Mouse (Mus musculus): ENCODE measurements around the gene Ccnq. TPM values are rescaled to one million over a fixed set of nuclear protein-coding genes. Genes with fewer than 3 reads are reported as not detected.

The Ccnq gene
- 42.2 and 44.9 TPM in 2 replicates for polyA plus RNA-seq (2014; fragmentation: Nextera tagmentation; extraction: Ambion mirVana)

DNA sequence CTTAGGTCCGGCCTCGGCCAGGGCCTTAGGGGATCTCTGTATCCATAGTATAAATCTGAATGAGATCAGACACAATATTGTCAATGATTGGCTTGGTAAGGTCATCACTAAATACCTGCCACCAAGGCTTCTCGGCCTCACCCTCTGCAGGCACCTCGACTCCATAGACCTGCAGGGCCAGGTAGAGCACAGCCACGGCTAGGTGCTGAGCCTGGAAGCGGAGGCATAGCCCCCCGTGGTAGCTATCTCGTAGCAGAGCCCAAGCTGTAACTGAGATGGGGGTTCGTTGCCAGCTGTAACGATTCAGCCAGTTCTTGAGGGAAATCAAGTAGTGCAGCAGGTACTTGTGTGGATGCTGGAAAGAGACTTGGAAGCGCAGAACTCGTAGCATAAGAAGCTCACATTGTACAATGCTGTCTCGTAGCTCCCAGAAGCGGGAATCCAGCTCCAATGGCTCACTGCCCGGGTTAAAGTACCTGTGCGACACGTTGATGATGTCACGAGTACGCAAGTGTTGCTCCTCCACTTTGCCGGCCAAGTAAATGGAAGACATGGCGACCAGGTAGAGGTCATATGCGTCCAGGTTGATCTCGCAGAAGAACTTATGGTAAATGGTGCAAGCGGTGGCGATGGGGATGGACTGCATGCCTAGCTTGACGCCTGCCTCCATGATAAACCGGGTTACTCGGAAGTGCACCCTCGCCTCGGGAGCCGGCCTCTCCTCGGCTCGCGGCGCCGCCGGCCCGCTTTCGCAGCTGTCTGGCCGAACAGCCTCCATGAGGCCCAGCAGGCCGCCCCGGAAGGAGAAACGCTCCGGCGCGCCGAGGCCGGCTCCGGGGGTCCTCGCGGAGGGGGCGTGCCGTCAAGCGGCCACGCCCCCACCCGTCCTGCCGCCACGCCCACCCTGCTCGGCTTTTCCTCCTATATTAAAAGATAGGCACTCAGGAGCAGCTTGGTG, at the start of gene Ccnq:
Ccnq (minus strand) TSS at position 845 of the 958 bp plus-strand sequence.
- peak within 1 kb of the TSS; percentile 65 for H3K4me3 ChIP-seq (ENCODE audit: low read depth, low read length)
- WGBS: 10% methylated on average over 59 of the region's 59 CpGs
- H3K9me3 ChIP-seq (ENCODE audit: control insufficient read depth, low read depth, low read length): no peaks in the 10 kb centered on the region
- no peaks in the 10 kb centered on the region for H3K27me3 ChIP-seq (ENCODE audit: control insufficient read depth, insufficient read depth, low read length)
- ATAC-seq (ENCODE audit: insufficient number of reproducible peaks, insufficient read depth, low FRiP score, low read depth): peak; percentile 95
- H3K36me3 ChIP-seq (ENCODE audit: control insufficient read depth, insufficient read depth, low read length): no peaks in the 10 kb centered on the region
- peak within 1 kb of the TSS; percentile 80 for H3K4me2 ChIP-seq (replicated peaks; ENCODE audit: low read depth, low read length)
- H3K27ac ChIP-seq (ENCODE audit: low read length): peak within 1 kb of the TSS; percentile 66; the same call in 1 of the 2 replicates
- H3K4me1 ChIP-seq (ENCODE audit: control insufficient read depth, insufficient read depth, low read length): peaks cover 4% of the 10 kb centered on the region; the same call in 1 of the 2 replicates
- peak within 1 kb of the TSS; percentile 68 for H3K9ac ChIP-seq (replicated peaks; ENCODE audit: low read depth, low read length)

DNA sequence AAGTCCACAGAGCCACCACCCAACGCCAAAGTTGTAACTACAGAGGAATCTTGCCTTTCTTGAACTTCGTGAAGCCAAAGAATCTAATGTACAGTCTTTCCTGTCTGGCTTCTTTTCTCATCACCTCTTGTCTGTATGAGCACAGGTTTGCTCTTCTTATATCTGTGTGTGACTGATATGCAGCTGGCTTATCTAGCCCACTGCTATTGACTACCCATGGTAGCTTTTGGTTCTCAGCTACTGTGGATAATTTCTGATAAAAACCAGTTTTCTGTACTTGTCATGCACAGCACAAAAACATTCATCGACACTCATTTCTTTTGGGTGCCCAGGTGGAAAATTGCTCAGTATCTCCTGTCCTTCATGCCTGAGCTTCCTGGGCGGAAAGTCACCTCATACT, 49.6 kb upstream of the Ccnq start:
- no peak overlapping the region for H3K4me3 ChIP-seq (ENCODE audit: low read depth, low read length)
- H3K27me3 ChIP-seq (ENCODE audit: control insufficient read depth, insufficient read depth, low read length): no peaks in the 10 kb centered on the region
- no peaks in the 10 kb centered on the region for H3K36me3 ChIP-seq (ENCODE audit: control insufficient read depth, insufficient read depth, low read length)
- H3K9me3 ChIP-seq (ENCODE audit: control insufficient read depth, low read depth, low read length): no peaks in the 10 kb centered on the region
- H3K4me1 ChIP-seq (ENCODE audit: control insufficient read depth, insufficient read depth, low read length): no peaks in the 10 kb centered on the region
- H3K9ac ChIP-seq (replicated peaks; ENCODE audit: low read depth, low read length): no peak overlapping the region
- no peak overlapping the region for H3K4me2 ChIP-seq (replicated peaks; ENCODE audit: low read depth, low read length)
- ATAC-seq (ENCODE audit: insufficient number of reproducible peaks, insufficient read depth, low FRiP score, low read depth): no peak
- H3K27ac ChIP-seq (ENCODE audit: low read length): no peak overlapping the region
- WGBS: 93% methylated on average over 4 of the region's 4 CpGs

DNA sequence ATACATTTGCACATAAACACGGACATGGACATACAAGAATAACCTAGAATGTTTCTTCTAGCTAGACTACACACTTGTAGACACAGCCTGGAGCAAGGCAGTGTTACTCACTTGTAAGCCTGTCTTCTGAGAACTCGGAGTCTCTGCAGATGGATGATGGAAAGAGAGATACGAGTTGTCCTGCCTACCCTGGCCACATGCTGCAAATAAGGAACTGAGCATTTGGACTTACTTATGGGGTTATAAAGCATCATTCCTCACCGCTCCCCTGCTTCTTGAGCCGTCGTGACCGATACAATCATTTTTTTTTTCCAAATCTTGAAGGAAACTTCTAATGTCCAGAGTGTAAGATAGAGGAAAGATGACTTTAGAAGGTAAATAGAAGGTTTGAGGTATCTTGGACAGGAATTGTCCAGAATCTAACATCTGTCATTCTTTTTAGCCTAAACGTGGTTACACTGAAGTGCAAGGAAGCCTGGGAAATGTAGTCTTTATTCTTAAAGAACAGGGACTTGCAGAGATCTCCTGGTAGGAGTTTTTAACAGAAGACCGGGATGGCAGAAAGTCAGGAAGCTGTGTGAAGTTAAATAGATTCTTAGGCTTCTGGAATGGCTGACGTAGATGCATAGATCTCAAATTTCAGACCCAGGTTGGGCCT, 44.7 kb upstream of the Ccnq start:
- no peak overlapping the region for H3K4me2 ChIP-seq (replicated peaks; ENCODE audit: low read depth, low read length)
- 73% methylated on average over 10 of the region's 10 CpGs for WGBS
- no peaks in the 10 kb centered on the region for H3K9me3 ChIP-seq (ENCODE audit: control insufficient read depth, low read depth, low read length)
- no peak overlapping the region for H3K27ac ChIP-seq (ENCODE audit: low read length)
- H3K4me3 ChIP-seq (ENCODE audit: low read depth, low read length): no peak overlapping the region
- ATAC-seq (ENCODE audit: insufficient number of reproducible peaks, insufficient read depth, low FRiP score, low read depth): no peak
- no peaks in the 10 kb centered on the region for H3K36me3 ChIP-seq (ENCODE audit: control insufficient read depth, insufficient read depth, low read length)
- H3K9ac ChIP-seq (replicated peaks; ENCODE audit: low read depth, low read length): no peak overlapping the region
- H3K4me1 ChIP-seq (ENCODE audit: control insufficient read depth, insufficient read depth, low read length): 0 out of 2 replicates have a peak, but pooled peaks cover 2% of the 10 kb centered on the region
- no peaks in the 10 kb centered on the region for H3K27me3 ChIP-seq (ENCODE audit: control insufficient read depth, insufficient read depth, low read length)

DNA sequence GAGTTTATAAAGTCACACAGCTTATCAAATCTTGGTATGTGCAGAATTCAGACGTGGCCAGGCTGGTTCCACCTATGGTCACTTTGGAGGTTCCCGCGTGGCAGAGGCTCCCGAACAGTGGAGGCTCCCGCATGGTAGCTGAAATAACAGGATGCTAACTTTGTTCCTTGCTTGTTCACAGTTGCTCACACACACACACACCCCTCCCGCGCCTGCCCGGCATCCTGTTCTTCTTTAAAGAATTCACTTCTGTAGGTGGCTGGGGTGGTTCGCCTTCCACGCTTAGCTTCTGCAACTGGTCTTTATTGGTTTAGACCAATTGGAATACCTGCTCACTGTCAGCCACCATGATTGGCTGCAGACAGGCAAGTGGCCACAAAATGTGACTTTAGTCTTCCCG, 41.6 kb upstream of the Ccnq start:
- Histone ChIP-seq H3K36me3 (ENCODE audit: control insufficient read depth, insufficient read depth, low read length) (no peaks in the 10 kb centered on the region), H3K4me2 (replicated peaks; ENCODE audit: low read depth, low read length) (no peak overlapping the region), H3K4me3 (ENCODE audit: low read depth, low read length) (no peak overlapping the region), H3K27me3 (ENCODE audit: control insufficient read depth, insufficient read depth, low read length) (no peaks in the 10 kb centered on the region), H3K9ac (replicated peaks; ENCODE audit: low read depth, low read length) (no peak overlapping the region), H3K27ac (ENCODE audit: low read length) (no peak overlapping the region), H3K4me1 (ENCODE audit: control insufficient read depth, insufficient read depth, low read length) (0 out of 2 replicates have a peak, but pooled peaks cover 2% of the 10 kb centered on the region), H3K9me3 (ENCODE audit: control insufficient read depth, low read depth, low read length) (no peaks in the 10 kb centered on the region)
- ATAC-seq (ENCODE audit: insufficient number of reproducible peaks, insufficient read depth, low FRiP score, low read depth): no peak
- WGBS: 81% methylated on average over 11 of the region's 11 CpGs

DNA sequence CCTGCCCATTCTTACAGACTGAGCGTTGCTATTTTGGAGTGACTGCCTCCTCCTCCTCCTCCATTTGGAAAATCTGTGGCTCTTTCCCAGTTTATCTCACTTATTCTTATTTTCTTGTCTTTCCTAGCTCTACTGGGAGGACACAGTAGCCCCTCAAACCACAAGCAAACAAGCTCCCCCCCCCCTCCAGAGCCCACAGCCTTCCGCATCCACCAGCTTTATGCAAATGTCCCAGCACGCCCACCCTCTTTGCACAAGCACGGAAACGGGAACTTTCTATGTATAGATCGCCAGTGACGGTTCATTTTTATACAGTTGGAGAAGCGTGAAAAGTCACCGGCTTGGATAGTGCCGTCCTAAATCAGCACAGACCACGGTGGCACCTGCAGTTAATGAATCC, 40.9 kb upstream of the Ccnq start:
- 0 out of 2 replicates have a peak, but pooled peaks cover 2% of the 10 kb centered on the region for H3K4me1 ChIP-seq (ENCODE audit: control insufficient read depth, insufficient read depth, low read length)
- H3K36me3 ChIP-seq (ENCODE audit: control insufficient read depth, insufficient read depth, low read length): no peaks in the 10 kb centered on the region
- H3K9ac ChIP-seq (replicated peaks; ENCODE audit: low read depth, low read length): no peak overlapping the region
- 45% methylated on average over 11 of the region's 11 CpGs for WGBS
- H3K27me3 ChIP-seq (ENCODE audit: control insufficient read depth, insufficient read depth, low read length): no peaks in the 10 kb centered on the region
- no peaks in the 10 kb centered on the region for H3K9me3 ChIP-seq (ENCODE audit: control insufficient read depth, low read depth, low read length)
- peak; percentile 37; the same call in 1 of the 2 replicates for ATAC-seq (ENCODE audit: insufficient number of reproducible peaks, insufficient read depth, low FRiP score, low read depth)
- H3K4me3 ChIP-seq (ENCODE audit: low read depth, low read length): no peak overlapping the region
- peak overlapping the region; percentile 10; the same call in 1 of the 2 replicates for H3K4me2 ChIP-seq (replicated peaks; ENCODE audit: low read depth, low read length)
- no peak overlapping the region for H3K27ac ChIP-seq (ENCODE audit: low read length)

DNA sequence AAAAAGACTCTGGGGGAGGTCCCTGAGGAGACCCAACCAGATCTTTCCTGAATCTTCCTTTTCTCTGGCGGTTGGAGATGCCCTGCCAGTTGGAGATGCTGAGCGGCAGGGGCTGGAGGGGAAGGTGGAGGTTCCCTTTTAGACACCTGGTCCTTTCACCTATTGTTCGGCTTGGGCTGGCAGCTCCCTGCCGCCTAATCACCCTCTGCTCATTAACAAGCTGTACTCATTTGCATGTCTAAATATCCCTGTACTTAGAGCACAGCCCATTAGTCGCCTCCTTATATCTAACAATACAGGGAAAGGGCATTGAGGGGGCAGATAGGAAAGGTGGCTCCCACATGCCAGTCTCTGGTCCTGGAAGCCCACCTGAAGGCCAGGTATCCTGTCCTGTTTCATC, 40.5 kb upstream of the Ccnq start:
- Histone ChIP-seq H3K27ac (ENCODE audit: low read length) (no peak overlapping the region), H3K4me1 (ENCODE audit: control insufficient read depth, insufficient read depth, low read length) (0 out of 2 replicates have a peak, but pooled peaks cover 2% of the 10 kb centered on the region)
- WGBS: 67% methylated on average over 5 of the region's 5 CpGs

DNA sequence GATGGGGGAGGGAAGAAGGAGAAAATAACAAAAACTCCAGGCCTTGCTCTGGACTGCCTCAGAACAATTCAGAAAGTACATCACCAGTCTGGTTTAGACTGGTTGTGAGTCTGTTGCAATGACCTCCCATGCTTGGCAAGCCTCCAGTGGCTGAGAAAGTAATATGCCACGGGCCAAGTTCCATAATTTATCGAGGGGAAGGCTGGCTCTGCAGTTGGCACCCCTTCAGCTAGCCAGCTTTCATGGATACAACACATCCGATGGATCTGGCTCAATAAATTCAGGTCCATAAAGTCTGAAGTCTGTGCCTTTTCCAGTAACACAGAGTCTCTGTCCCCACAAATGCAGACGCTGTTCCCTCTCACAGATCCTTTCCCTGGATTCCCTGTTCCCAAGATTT, 40.1 kb upstream of the Ccnq start:
- Histone ChIP-seq H3K9me3 (ENCODE audit: control insufficient read depth, low read depth, low read length) (no peaks in the 10 kb centered on the region), H3K36me3 (ENCODE audit: control insufficient read depth, insufficient read depth, low read length) (no peaks in the 10 kb centered on the region), H3K27me3 (ENCODE audit: control insufficient read depth, insufficient read depth, low read length) (no peaks in the 10 kb centered on the region), H3K4me2 (replicated peaks; ENCODE audit: low read depth, low read length) (no peak overlapping the region), H3K4me3 (ENCODE audit: low read depth, low read length) (no peak overlapping the region), H3K4me1 (ENCODE audit: control insufficient read depth, insufficient read depth, low read length) (0 out of 2 replicates have a peak, but pooled peaks cover 2% of the 10 kb centered on the region), H3K27ac (ENCODE audit: low read length) (no peak overlapping the region), H3K9ac (replicated peaks; ENCODE audit: low read depth, low read length) (no peak overlapping the region)
- 40% methylated on average over 4 of the region's 4 CpGs for WGBS
- no peak for ATAC-seq (ENCODE audit: insufficient number of reproducible peaks, insufficient read depth, low FRiP score, low read depth)

More for the DNA sequence above, 40.5 kb upstream of the Ccnq start:
- Histone ChIP-seq H3K4me3 (ENCODE audit: low read depth, low read length) (no peak overlapping the region), H3K27me3 (ENCODE audit: control insufficient read depth, insufficient read depth, low read length) (no peaks in the 10 kb centered on the region), H3K9me3 (ENCODE audit: control insufficient read depth, low read depth, low read length) (no peaks in the 10 kb centered on the region), H3K9ac (replicated peaks; ENCODE audit: low read depth, low read length) (no peak overlapping the region), H3K4me2 (replicated peaks; ENCODE audit: low read depth, low read length) (no peak overlapping the region), H3K36me3 (ENCODE audit: control insufficient read depth, insufficient read depth, low read length) (no peaks in the 10 kb centered on the region)
- no peak for ATAC-seq (ENCODE audit: insufficient number of reproducible peaks, insufficient read depth, low FRiP score, low read depth)

DNA sequence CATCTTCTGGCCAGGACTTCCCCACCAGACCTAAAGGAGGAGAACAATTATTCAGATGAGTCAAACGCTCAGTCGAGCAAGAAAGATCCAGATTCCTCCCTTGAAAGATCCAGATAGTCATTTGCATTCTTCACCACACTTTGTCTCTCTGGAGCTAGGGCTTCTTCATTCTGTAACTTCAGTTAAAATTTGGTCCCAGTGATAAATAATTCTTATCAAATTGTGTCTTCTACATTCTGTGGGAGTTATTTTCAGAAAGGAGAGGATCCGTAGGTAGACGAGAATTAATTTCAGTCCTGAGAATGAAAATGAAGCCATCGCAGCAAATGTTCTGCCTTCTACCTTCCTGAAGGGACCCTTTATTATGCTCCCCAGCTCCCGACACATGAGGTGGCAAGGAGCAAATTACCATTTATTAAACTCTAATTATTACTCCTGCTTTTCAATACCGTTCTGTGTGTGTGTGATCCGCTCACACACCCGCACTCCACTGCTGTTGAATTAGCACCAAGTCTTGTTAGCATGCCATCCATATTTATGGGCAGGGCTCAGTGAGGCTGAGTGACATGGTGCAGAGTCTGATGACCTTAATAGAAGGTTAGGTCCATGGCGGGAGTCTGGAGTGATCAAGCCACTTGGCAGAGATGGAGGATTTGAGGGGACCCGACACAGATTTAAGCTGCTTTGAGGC, 38.0 kb upstream of the Ccnq start:
- Histone ChIP-seq H3K4me1 (ENCODE audit: control insufficient read depth, insufficient read depth, low read length) (0 out of 2 replicates have a peak, but pooled peaks cover 2% of the 10 kb centered on the region), H3K27ac (ENCODE audit: low read length) (no peak overlapping the region), H3K36me3 (ENCODE audit: control insufficient read depth, insufficient read depth, low read length) (no peaks in the 10 kb centered on the region), H3K27me3 (ENCODE audit: control insufficient read depth, insufficient read depth, low read length) (no peaks in the 10 kb centered on the region), H3K9me3 (ENCODE audit: control insufficient read depth, low read depth, low read length) (no peaks in the 10 kb centered on the region), H3K4me2 (replicated peaks; ENCODE audit: low read depth, low read length) (no peak overlapping the region), H3K4me3 (ENCODE audit: low read depth, low read length) (no peak overlapping the region), H3K9ac (replicated peaks; ENCODE audit: low read depth, low read length) (no peak overlapping the region)
- 83% methylated on average over 11 of the region's 11 CpGs for WGBS
- no peak for ATAC-seq (ENCODE audit: insufficient number of reproducible peaks, insufficient read depth, low FRiP score, low read depth)

Data from stomach, embryonic 14.5 days (tissue).